Mouse (Mus musculus): ENCODE measurements at regions not wholly inside any gene's neighbourhood (a gene's known extent, or its start where the extent isn't known, plus 50 kb on each side); places are given as distances from the start of the nearest gene placed in this dataset.

DNA sequence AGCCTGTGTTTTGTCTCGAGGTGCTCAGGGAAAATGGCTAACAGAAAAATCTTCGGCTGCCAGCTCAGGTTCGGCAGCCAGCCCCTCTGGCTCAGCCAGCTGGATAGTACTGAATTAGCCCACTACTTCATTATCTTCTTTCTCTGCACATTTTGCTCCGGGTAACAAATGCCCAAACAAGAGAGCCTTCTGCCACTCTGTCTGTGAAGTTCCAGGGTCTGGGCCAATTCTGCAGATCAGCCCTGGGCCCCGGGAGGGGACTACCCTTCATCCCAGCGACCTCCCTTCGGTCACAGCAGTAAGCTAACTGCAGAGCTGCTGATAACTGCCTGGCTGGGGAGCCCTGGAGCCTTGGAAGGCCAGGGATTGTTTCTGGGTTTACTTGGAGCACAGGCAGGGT lies 119.6 kb upstream of the Ofcc1 start:
- DNase-seq (ENCODE audit: low spot score in 2 of 2), result no peak

DNA sequence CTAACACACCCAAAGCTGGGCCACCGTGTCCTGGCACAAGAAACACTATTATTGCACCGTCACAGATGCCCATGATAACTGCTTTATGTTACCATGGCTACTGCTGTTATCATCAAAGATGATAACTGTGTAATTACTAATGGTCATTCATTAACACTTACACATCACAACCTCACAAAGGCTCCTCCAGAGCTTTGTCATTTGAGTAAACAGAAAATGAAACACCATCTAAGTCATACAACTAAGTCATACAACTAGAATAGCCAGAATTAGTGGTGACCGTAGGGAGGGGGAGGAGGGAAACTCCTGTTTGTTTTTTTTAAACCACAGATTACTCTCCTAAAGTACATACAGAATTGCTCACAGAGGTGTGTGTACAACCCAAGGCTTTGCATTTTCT lies 111.4 kb upstream of the Ofcc1 start:
- DNase-seq (ENCODE audit: low spot score in 2 of 2), result no peak

DNA sequence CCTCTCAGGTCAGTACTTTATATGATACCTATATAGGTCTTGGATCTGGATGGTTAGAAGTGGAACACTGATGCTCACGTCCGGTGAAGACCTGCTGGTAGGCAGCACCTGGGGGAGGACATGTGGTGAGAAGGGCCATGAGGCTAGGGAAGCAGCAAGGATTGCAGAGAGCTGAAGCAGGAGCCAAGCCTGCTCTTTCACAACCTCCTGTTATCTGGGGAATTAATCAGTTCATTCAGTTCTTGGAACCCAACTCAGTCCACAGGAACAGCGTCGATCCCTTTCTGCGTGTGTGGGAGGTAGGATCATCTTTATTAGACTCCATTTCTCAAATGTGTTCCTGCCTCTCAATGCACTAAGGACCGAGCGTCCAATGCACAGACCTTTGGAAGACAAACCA lies 107.9 kb upstream of the Ofcc1 start:
- no peak for DNase-seq (ENCODE audit: low spot score in 2 of 2)

DNA sequence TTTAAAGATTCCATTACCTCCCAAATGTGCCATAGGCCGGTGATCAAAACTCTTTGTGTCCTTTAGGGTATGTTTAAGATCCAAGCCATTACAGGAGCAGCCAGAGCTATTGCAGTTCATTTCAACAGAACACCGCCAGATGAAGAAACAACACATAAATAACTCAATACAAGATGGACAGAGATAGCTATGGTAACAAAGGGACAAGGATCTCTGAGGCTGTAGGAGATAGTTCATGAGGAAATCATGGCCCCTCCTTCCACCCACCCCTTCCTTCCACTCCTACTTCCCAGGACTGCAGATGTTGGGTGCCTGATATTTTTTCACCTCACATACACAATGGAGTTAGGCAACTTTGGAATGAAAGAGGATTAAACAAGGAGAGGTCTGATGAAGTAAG lies 92.1 kb upstream of the Ofcc1 start:
- no peak for DNase-seq (ENCODE audit: low spot score in 2 of 2)

DNA sequence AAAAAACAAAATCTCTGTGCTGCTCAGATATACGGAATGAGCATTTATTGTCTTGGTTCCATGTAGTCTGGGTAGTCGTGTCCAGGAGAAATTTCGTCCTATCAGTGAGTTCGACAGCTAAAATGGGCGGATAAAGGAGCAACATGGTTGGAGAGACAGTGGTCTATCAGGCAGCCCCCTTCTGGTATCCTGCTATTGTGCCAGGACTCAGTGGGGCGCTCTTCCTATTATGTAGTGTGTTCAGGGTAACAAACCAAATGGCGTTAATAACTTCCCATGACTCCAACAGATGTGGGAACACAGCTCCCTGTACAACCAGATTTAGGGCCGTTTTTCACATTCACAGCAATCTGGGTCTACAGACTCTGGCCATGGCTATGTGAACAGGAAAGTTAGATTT lies 68.6 kb upstream of the Ofcc1 start:
- no peak for DNase-seq (ENCODE audit: low spot score in 2 of 2)

DNA sequence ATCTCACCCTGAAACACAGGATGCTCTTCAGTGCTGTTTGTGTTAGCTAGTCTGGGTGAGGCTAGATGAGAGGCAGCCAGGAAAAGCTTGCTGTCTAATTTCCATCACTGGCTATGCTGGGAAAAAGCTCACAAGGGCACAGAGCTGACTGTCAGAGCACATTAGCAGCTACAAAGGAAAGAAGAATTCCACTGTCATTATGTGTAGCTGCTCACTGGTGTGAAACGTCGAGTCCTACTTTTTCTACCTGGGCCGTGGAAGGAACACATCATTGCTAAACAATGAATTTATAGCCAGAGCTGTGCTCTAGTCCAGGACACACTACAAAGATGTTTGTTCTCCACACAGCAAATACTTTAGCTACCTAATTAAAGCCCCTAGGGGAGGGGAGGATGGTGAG lies 61.8 kb upstream of the Ofcc1 start:
- DNase-seq (ENCODE audit: low spot score in 2 of 2), result no peak

DNA sequence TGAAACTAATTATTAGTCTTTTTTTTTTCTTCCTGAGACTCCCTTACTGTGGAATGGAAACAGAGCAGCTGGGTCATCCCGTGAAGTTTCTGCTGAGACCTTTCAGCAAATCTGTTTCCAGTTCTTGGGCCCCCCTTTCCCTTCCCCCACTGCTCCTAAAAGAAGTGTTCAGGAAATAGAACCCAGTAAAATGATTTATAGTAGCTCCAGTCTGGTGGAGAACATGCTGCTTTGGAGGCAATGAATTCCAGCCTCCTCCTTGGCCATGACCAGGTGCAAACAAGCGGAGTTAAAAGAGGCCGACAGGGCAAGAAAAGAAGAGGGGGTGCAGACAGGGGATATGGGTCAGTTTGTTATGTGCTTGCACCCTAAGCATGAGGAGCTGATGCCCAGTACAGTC lies 56.6 kb upstream of the Ofcc1 start:
- DNase-seq (ENCODE audit: low spot score in 2 of 2), result no peak

DNA sequence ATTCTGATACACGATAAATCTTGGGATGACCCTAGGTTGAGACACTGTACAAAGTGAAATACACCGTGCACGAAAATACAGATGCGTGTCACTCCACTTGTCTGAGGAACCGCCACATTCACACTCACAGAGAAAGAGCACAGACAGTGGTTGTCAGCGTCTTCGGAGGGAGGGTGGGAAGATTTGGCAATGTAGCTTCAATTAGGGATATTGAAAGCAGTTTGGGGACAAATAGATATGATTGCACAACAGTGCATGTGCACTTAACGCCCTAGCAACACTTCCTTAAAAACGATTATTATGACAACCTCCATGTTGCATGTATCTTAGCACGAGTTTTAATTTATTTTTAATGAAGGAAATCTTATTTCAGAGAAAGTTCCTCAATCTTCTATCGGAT lies 51.8 kb upstream of the Ofcc1 start:
- DNase-seq (ENCODE audit: low spot score in 2 of 2), result no peak

All from urinary bladder, adult 18-20 months (tissue).